8 mouse cellular contexts compared by ENCODE assay signal in genomic region chr14:73324634-73325455, GRCm38 (mm10). TPM values are rescaled to one million over a fixed set of nuclear protein-coding genes. Genes with fewer than 3 reads are reported as not detected.
DNase-seq lines count a peak whose midpoint lies in the region; ATAC-seq and TF ChIP-seq lines count a peak whose summit lies in the region.

No protein-coding gene starts in this region.

- DNase-seq in ovary, postnatal 10 days (ENCODE audit: low spot score), result peak; percentile 17
- DNase-seq in ovary, adult 18-20 months (ENCODE audit: low spot score), result no peak
- peak; percentile 50 to 55 for DNase-seq in cerebellum, postnatal 36 days
- DNase-seq in gastrocnemius, postnatal 10 days, result peak; percentile 58
- DNase-seq in liver, embryonic 11.5 days (ENCODE audit: low spot score), result peak; percentile 74

- H3K9me3 ChIP-seq in liver, embryonic 11.5 days (ENCODE audit: control insufficient read depth, low read length), result no peaks in the 10 kb centered on the region

- peak overlapping the region; percentile 90 for H3K4me3 ChIP-seq in liver, embryonic 11.5 days (ENCODE audit: low read depth, low read length)
- peak overlapping the region; percentile 96 for H3K4me3 ChIP-seq in testis, adult 2 months (ENCODE audit: control insufficient read depth, low read depth, low read length)

- H3K4me1 ChIP-seq in liver, embryonic 11.5 days (replicated peaks; ENCODE audit: control insufficient read depth, insufficient read depth, low read length), result peaks cover 16% of the 10 kb centered on the region
- peaks cover 7% of the 10 kb centered on the region for H3K4me1 ChIP-seq in testis, adult 2 months (ENCODE audit: control insufficient read depth, insufficient read depth, low read length)

- peak; percentile 37 for ATAC-seq in inflammation-experienced regulatory T-cells, adult 6 months
- ATAC-seq in liver, embryonic 11.5 days (replicated peaks; ENCODE audit: low FRiP score), result peak; percentile 29
- ATAC-seq in monocyte, adult 5-6 weeks (replicated peaks; ENCODE audit: insufficient number of reproducible peaks, low FRiP score, low TSS enrichment, poor library complexity, severe bottlenecking), result 0 out of 2 replicates have a peak, but pooled peaks have one; percentile 37

- no peaks in the 10 kb centered on the region for H3K27me3 ChIP-seq in liver, embryonic 11.5 days (replicated peaks; ENCODE audit: control insufficient read depth, insufficient read depth, low read length)
- H3K27me3 ChIP-seq in testis, adult 2 months (ENCODE audit: control insufficient read depth, insufficient read depth, low read length), result no peaks in the 10 kb centered on the region

- peak overlapping the region; percentile 84 for H3K27ac ChIP-seq in liver, embryonic 11.5 days (ENCODE audit: low read depth, low read length)
- H3K27ac ChIP-seq in testis, adult 2 months (ENCODE audit: control insufficient read depth, insufficient read depth, low read depth, low read length), result peak overlapping the region; percentile 85

- H3K9ac ChIP-seq in liver, embryonic 11.5 days (ENCODE audit: low read depth, low read length), result peak overlapping the region; percentile 88

- H3K4me2 ChIP-seq in liver, embryonic 11.5 days, result peak overlapping the region; percentile 75

- TF ChIP-seq POLR2A in testis, adult 2 months (IDR thresholded peaks at IDR 0.05; ENCODE audit: control insufficient read depth, low read depth, low read length), result no peak

- WGBS in liver, embryonic 11.5 days, result 1% methylated on average over 54 of the region's 55 CpGs

- no peaks in the 10 kb centered on the region for H3K36me3 ChIP-seq in liver, embryonic 11.5 days (ENCODE audit: control insufficient read depth, insufficient read depth, low read length)
- no peaks in the 10 kb centered on the region for H3K36me3 ChIP-seq in testis, adult 2 months (ENCODE audit: control insufficient read depth, insufficient read depth, low read length)

- no peak for TF ChIP-seq CTCF in testis, adult 2 months (IDR thresholded peaks at IDR 0.05; ENCODE audit: control insufficient read depth, insufficient read depth, insufficient replicate concordance, low read depth, low read length)

RNA-seq across cellular contexts. Expression of gene Rb1, which starts 0.8 kb away (rescaled TPM):
- total RNA-seq in gastrocnemius, postnatal 10 days (2021), result 10 to 100 TPM; 24.7 to 31.0 TPM
- 100 to 1,000 TPM in 1 of 3 experiments, 10 to 100 TPM in 2; 21.9 to 113 (median 85.4) TPM for polyA plus RNA-seq in inflammation-experienced regulatory T-cells, adult 6 months (2017; shearing (Covaris generic))
- polyA plus RNA-seq in liver, embryonic 11.5 days (2014; fragmentation: Nextera tagmentation; extraction: Ambion mirVana), result 22.3 and 25.1 TPM in 2 replicates
- 82.3 to 133 TPM (median 104 TPM) in 3 replicates for total RNA-seq in monocyte, adult 5-6 weeks (2017)
- 5.1 and 6.4 TPM in 2 replicates for polyA plus RNA-seq in testis, adult 2 months (2012; rRNA removed)
